Mouse (Mus musculus) natural killer cell, adult 2 months (primary cell): ENCODE measurements around the gene Plscr3.

ENCODE experiments used
- DNase-seq, 2 experiments: peaks; one replicate each; pipeline ENCODE4 v3.0.0; 2022; ENCODE audit warnings: low spot score in 2 of 2

The Plscr3 gene

DNA sequence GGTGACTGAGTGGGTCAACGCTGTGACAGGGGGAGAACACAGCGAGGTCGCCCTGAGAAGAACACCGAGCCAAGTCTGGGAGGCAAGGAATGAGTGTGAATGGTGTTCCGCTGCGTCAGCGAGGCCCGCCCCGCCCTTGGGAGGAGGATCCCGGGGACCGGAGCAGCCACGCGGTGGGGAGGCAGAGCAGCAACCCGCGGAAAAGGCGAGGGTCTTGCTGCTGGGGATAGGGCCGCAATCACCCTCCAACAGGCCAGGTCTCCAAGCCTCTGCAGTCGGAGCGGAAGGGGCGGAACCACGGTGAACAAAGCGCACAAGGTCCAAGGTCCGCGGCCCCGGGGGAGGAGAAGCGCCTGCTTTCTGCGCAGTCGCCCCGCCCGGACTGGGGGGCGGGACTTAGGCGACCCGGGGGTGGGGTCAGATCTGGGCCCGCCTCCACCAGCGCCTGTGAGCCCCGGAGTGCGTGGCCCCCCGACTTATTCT lies at the start of gene Plscr3:
Gene Plscr3, plus strand, starts transcription at position 179 of the 483 bp plus-strand sequence.
- peak; percentile 82 to 85 for DNase-seq

DNA sequence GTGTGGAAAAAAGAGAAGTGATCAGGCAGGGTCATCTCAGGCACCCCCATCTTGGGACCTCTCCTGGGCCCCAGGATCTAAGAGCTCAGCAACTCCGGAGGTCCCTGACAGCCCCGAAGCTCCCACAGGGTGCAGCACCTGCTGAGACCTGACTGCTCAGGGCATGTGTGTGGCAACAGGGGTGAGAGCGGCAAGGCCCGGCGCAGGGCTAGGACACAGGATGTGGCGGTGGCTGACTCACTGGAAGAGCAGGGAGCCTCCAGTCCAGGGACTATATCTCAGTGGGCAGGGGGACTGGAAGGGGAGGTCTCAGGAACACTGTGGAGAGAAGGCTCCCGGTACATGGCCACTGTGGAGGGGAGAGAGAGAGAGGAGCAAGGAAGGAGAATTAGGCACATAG lies 48.3 kb upstream of the Plscr3 start:
- DNase-seq: no peak

DNA sequence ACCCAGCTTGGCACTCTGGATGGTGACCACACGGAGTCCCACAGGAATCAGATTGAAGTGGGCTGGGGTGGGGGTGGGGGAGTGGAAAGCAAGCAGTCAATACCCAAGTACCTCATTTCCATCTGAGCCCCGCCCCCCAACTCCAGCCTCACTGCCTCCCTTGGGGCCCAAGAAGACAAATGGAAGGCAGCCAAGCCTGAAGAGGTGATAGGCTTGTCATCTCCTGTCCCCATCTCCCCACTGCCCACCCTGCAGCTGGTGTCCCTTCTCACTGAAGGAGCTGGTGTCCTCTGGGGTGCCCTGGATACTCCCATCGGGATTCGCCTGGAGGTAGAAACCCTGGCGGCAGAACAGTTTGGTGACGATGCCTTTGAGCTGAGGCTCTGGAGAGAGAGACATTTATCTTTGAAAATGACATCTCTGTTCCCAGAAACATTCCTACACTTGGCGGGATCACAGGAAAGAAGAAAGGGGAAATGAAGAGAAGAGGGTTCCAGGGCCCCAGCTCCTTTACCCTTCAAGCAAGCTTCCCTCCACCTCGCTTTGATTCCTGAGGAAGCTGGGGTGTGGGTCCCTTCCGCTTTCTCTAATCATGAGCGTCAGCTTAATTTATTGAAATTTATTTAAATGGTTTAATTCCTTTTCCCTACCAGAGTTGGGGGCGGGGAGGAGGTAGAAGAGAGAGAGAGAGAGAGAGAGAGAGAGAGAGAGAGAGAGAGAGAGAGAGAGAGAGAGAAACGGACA lies 46.6 kb upstream of the Plscr3 start:
- peak in 1 of 2 experiments; percentile 59 for DNase-seq

DNA sequence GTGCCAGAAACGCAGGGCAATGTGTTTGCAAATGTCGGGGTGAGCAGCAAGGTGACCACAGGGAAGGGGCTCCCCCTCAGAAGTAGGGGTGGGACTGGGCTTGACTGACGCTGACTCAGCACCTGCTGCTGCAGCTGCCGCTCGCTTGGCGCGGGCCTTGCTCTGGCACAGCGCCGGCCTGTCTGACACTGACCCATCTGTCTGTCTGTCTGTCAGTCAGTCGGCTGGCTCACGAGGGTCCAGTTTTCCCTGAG lies 46.1 kb upstream of the Plscr3 start:
- DNase-seq: peak; percentile 38 to 41

DNA sequence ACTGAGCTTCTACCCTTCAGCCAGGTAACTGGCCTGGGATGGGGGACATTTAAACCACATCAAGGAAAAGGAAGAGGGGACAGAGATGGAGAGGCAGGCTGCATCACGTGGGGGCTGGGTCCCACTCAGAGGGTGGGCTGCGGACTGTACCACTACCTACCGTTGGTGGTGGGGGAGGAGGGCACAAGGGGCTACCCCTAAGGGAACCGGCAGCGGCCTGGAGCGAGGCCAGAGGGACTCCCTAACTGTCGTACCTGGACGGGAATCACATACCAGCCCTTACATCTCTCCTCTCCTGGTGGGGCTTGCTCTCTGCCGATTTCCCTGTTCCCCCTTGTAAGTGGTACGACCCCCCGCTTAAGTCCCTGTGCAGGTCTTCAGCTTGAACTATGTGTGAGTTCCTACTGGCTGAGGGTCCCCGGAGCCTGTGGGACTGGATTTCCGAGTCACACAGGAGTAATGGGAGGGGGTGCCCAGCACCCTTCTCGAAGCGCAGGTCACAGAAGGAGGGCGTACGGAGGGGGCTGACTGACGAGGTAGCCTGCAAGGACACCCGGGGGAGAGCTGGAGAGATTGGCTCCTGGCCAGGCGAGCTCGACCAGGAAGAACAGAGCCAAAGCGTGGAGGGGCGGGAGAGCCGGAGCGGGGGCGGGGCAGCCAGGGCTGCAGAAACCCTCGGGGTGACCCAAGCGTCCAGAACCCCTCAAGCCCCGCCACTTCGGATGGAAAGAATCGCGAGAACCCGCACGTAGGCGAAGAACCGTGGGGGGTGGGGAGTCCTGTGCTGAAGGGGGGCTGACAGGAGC lies 45.6 kb upstream of the Plscr3 start:
- DNase-seq: no peak

DNA sequence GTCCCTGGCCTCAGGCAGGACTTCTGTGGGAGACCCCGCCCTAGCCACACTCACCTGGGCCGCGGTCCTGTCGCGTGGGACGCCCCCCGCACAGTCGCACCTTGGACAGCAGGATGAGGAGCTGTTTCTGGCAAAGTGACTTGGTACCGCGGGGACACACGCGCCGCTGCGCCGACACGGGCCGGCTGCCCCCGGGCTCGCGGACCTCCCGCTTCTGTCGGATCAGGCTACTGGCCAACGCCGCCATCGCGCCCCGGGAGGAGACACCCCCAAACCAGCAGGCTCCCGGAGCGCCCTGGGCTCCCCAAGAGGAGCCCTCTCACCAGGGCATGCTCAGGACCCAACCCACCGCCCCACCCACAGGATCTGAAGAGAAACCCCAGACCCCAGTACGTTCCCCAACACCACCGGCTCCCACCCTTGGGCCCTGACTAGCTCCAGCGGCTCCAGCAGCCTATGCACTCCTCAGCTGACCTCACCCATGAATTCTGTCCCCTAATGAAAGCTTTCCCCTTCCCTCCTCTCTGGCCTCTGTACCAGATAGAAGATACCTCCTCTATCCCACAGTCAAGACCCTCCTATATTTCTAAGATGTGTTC lies 44.7 kb upstream of the Plscr3 start, which contains the start of gene Fgf11:
Gene Fgf11, minus strand, starts transcription at position 479 of the 599 bp plus-strand sequence.
- no peak for DNase-seq

DNA sequence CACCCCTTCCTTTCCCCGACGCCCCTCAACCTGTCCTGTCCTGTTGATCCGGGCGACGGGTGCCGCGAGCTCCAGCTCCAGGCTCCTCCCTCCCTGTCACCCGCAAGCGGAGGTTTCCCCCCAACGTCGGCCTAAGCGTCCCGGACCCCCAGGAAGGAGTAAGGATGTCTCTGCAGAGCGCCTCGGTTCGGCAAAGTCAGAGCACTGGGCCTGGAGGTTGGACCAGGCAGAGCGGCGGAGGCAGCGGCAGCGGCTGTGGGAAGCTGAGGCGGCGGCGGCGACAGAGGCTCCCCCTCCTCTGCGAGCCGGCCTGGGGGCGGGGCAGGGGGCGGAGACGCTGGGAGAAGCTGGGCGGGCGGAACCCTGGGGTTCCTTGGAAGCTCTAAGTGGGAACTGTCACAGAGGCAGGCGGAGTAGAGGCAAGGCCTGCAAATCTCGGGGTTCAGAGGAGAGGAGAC lies 43.5 kb upstream of the Plscr3 start:
- DNase-seq: peak in 1 of 2 experiments; percentile 34

DNA sequence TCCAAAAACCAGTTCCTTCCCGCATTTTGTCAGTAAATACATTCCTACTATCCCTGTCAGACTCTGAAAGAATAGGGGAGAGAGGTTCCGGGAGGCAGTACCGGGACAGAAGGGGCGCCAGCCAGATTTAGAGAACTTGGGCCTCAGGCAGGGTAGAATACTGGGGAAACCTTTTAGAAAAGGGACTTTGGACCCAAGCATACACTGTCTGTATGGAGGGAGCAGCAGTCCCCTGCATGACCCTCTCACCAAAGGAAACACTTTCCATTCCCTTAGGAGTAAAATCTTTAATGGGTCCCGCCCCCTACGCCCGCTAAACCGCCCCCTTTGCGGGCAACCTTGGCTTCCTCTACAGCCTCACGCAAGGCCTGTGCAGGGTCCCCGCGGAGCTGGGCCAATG lies 42.8 kb upstream of the Plscr3 start:
- no peak for DNase-seq

DNA sequence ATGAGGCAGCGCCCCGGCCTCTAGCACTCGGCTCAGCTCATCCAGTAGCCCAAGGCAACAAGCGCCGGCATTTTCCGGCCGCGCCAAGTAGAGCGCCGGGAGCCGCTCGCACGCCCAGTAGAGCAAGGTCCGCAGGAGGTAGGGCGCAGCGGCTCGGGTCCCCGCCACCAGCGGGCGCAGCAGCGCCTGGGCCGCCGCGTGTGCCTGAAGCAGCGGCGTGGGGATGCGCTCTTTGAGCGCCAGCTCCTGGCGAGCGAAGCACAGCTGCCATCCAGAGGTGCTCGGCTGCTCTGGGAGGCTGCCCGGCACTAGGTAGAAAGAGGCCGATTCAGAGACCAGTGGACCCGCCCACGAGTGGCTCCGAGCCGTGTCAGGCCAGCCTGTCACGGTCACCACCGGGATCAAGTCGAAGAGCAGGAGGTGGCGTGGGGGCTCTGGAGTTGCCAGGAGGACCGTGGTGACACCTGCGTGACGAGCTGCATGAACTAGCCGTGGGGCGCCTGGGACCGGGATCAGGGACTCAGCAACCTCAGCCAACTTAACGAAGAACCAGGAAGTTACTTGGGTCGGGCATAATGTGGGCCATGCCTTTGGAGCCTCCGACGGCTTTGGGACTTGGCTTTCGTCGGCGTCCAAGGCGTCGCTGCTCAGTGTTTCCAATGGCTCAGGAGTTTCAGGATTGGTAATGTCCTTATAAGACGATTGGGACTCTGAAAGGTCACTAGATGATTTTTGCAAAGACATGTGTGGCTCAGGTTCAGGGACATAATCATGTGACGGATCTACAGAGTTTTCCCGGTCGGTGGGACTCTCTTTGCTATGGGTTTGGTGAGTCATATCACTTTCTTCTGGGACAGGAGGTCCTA lies 42.2 kb upstream of the Plscr3 start:
- DNase-seq: peak; percentile 45 to 61

DNA sequence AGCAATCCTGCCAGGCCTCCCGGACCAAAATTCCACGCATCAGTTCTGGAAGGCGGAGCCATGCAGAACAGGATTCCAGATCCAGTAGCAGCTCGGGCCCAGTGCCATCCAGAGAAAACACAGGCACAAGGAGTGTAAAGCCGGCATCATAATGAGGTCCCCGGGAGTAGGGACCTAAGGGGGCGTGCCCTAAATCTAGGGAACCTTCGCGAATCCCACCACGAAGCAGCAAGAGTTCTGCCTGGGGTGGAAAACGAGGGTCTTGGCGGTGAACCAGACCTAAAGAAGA lies 41.6 kb upstream of the Plscr3 start:
- DNase-seq: no peak

DNA sequence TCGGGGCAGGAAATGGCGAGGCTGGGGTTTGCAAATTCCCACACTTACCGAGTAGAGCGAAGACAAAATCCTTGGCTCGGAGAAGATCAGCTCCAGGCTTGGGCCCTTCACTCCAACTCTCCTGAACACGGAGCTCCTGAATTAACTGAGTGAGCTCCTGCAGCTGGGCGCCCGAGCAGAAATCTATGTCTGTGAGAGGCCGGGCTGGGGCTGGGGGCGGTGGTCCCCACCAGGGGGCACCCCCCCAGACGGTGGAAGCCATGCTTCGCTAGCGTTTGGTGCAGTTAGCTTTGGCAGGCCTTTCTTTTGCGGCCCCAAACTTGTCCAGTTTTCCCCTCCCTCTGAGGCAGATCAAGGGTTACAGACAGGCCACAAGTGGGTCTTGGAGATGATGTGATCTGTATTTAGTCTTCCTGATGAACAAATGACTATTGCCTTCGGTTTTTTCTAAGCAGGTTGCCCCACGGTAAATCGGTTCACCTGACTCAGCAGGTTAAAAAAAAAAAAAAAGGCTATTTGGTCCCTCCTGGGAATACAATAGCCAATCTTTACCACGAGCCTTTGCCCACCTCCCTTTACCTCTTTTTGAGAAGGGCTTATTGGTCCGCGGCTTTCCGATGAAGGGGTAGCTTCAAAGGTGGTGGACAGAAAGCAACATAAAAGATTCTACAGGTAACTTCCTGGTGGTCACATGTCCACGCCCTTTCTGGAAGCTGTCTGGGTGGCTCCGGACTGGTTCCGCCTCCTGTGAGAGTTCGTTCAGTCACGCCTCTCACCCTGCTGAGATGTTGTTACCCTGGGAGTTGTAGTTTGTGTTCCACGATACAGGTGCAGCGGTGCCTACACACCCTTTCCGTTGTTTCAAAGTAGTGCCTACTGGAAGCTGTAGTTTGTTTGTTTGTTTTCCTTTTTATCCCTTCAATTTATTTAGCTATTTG lies 40.9 kb upstream of the Plscr3 start, which contains the start of gene Tmem102:
Gene Tmem102, minus strand, starts transcription at position 653 of the 938 bp plus-strand sequence.
- no peak for DNase-seq

DNA sequence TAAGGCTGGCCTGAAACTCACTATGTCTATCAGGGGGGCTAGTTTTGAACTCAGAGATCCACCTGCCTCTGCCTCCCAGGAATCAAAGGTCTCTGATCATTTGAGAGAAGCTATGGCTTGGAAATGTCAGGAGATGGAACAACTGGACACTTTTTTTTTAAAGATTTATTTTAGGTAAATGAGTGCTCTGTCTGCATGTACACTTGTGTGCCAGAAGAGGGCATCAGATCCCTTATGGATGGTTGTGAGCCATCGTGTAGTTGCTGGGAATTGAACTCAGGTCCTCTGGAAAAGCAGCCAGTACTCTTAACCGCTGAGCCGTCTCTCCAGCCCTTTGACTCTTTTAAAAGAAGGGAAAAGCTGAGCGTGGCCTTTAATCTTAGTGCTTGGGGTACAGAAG lies 39.8 kb upstream of the Plscr3 start:
- no peak for DNase-seq

DNA sequence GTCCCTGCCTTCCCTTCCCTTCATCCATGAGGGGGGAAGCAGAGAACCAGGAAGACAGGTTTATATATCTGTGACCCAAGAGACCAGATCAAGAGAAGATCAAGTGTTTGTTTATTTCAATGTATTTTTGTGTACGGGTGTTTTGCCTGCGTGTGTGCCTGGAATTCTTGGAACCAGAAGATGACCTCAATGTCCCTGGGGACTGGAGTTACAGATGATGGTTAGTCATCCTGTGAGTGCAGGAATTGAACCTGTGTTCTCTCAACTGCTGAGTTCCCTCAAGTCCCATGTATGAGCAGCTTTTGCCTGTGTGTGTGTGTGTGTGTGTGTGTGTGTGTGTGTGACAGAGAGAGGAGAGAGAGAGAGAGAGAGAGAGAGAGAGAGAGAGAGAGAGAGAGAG lies 38.5 kb upstream of the Plscr3 start:
- DNase-seq: no peak

DNA sequence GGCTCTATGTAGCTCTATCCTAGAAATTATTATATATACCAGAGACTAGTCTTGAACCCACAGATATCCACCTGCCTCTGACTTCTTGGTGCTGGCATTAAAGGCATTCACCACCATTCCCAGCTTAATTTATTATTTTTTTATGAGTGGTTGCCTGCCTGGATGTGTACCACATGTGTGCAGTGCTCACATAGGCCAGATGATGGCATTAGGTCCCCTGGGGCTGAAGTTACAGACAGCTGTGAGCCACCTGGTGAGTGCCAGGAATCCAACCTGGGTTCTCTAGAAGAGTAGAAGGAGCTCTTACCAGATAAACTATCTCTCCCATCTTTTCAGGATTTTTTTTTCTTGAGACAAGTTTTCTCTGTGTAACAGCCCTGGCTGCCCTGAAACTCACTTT lies 35.9 kb upstream of the Plscr3 start:
- DNase-seq: no peak

DNA sequence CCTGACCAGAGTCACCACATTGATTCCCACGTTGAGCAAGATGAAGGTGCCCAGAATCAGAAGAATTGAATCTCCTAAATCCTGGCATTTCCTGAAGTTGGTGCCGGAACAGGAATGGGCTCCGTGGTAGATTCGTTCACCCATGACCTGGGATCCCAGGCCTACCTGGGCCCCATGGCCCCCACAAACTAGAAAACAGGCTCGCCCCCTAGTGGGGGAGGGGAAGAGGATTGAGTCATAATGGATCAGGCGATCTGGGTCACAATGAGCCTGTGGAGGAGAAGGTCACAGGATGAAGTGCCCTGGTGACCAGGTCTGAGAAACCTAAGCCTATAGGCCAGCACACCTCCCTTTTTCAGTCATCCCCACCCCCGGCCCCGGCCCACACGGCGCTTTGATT lies 31.0 kb upstream of the Plscr3 start, which contains the start of gene Gm39566:
Gene Gm39566, minus strand, starts transcription at position 144 of the 400 bp plus-strand sequence.
- no peak for DNase-seq

DNA sequence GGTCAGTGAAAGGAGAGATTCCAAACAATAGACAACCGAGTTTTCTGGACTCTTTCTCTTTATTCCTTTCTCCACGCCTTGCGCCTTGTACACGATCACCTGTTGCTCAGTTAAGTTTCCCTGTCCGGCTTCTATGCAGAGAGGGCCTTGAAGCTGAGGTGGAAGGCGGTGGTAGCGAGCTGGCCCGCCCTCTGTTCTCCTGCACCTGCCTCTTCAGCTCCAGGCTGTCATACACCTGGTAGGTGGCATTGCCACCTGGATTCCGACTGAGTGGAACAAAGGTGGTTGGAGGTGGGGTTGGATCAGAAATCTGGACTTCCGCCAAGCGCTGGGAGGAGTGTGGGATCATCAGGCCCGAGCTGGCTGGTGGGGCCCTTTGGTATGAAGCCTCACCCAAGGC lies 29.7 kb upstream of the Plscr3 start:
- no peak for DNase-seq

DNA sequence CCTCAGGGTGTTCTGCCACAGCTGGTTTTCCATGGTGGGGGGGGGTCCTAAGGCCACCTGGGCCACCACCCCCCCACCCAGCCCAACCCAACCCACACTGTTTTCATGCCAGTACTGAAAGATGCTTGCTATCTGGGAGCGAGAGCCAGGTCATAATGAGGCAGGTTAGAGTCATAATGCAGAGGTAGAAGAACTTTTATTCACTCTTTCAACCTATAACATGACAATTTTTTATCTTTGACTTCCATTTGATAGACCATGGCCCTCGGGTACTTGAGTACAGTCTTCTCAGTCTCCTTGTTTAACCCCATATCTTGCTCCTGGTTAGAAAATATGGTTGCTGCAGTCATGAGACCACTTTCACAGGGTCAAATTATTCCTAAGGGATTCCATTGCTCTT lies 27.8 kb upstream of the Plscr3 start, which contains the start of gene Spem2:
Gene Spem2, minus strand, starts transcription at position 101 of the 400 bp plus-strand sequence.
- no peak for DNase-seq

DNA sequence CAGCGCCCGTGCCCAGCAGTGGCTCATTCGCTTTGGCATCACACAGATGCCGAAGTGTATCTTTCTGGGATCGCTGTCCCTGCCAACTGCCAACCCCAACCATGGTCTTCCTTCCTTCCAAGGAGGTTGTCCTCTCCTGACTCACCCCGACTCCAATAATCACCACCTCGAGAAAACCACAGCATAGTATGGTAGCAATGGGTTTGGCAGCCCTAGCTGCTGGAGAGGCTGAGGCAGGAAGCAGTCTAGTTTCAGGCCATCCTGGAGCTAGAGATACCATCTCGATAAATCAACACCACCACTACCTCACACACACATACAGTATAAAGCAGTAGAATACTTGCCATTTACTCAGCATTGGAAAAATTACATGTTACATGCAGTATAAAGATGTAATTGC lies 27.3 kb upstream of the Plscr3 start:
- DNase-seq: no peak

DNA sequence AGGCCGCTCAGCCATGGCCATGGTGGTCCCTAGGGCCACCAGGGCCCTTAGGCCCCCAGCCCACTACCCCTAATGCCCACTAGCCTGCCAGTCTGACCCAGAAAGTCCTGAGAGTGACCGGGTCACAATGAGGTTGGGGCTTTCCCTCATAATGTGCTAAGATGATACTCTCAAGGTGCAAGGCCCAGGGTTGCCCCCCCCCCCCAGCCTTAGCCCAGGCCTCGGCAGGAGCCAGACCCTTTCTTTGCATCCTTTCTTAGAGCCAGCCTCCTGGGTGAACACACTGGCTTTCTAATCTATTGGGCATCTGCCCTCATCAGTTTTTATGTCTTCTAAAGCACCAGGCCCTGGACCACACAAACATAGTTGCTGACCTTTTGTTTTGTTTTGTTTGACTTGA lies 24.1 kb upstream of the Plscr3 start, which contains the start of gene Spem1:
Gene Spem1, minus strand, starts transcription at position 101 of the 400 bp plus-strand sequence.
- DNase-seq: no peak

DNA sequence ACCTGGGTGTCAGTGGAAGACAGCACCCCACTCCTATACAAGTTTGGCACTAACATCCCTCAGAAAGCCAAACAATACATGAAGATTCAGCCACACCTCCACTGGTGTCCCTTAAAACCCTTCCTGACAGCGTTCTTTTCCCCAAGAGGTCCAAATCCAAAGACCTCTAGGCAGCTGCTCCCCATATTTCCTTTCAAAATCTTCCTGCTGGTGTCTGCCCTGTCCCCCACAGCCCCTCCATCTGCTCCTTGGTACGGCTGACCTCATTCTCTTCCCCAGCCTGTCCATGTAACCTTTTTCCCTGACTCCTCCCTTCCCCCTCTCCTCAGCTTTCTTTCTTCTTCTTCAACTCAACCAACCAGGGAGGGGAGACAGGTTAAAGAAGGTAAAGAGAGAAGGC lies 22.7 kb upstream of the Plscr3 start:
- no peak for DNase-seq
